Mouse (Mus musculus): Measurements from ENCODE around the gene Gm5788.

DNA sequence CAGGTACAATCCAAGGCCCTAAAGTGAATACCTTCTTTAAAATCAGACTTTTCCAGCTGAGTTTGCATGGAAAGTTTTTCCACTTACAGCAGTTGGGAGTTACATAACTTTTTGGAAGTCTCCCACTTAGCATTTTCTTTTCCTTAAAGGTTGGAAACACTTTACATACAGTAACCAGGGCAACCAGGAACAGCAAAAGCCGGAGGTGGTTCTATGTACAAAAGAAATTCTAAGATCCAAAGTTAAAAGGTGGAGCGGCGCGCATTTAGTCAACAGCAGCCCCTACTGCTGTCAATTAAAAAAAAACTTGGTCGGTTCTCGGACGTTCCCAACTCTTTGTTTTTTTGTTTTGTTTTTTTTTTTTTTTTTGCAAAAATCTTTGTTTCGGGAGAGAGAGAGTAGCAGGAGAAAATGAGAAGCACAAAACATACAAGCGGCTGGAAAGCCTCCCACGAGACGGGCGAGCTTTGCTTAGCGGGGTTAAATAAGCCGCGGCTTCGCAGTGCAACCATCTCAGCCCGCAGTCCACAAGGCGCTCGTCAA is 23.0 kb upstream of the Gm5788 start:
- TF ChIP-seq CTCF (IDR thresholded peaks at IDR 0.05; ENCODE audit: low read depth, low read length) (no peak), POLR2A (IDR thresholded peaks at IDR 0.05; ENCODE audit: insufficient read depth, low read length) (no peak)

Data from ES-Bruce4 (cell line).